Comparison of ENCODE assay signal across 24 mouse cellular contexts in genomic region chr9:30949422-30949821, GRCm38 (mm10). TPM values are rescaled to one million over a fixed set of nuclear protein-coding genes. Genes with fewer than 3 reads are reported as not detected.
DNase-seq lines count a peak whose midpoint lies in the region; ATAC-seq and TF ChIP-seq lines count a peak whose summit lies in the region.
"Had no signal": no experiment of that assay in that cellular context is flagged by ENCODE, and none has a peak within 500 bp of the region (broad histone marks: within the 10 kb centered on the region; RNA-seq: fewer than 3 reads in every experiment).

No protein-coding gene starts in this region.

- H3K27ac ChIP-seq in lung, embryonic 14.5 days (ENCODE audit: low read depth), result no peak overlapping the region
- no peak overlapping the region for H3K27ac ChIP-seq in lung, postnatal 0 days (ENCODE audit: low read length)
- no peak overlapping the region for H3K27ac ChIP-seq in forebrain, embryonic 11.5 days (ENCODE audit: low read depth, low read length)
- H3K27ac ChIP-seq: forebrain, embryonic 10.5 days; gastrocnemius, adult 2 months; heart, adult 2 months; heart, embryonic 10.5 days; hindbrain, embryonic 12.5 days; hindbrain, embryonic 15.5 days had no signal

- intact Hi-C loops in gastrocnemius, postnatal 14 days (cut with DNase I; ENCODE audit: low total_unique reads), result no loop called here

- no peak for ATAC-seq in lung, embryonic 14.5 days (ENCODE audit: insufficient read depth)
- peak; percentile 74 for ATAC-seq in lung, postnatal 0 days
- ATAC-seq in inflammation-experienced regulatory T-cells, adult 6 months, result no peak
- ATAC-seq in forebrain, embryonic 11.5 days (replicated peaks; ENCODE audit: low FRiP score), result no peak
- ATAC-seq: activated CD4-positive, CD25-positive, alpha-beta regulatory T cell, adult 4 months had no signal

- 48% methylated on average over 3 of the region's 3 CpGs for WGBS in lung, embryonic 14.5 days
- 50% methylated on average over 3 of the region's 3 CpGs for WGBS in lung, postnatal 0 days
- WGBS in forebrain, embryonic 11.5 days, result 88% methylated on average over 3 of the region's 3 CpGs

- peak; percentile 59 for TF ChIP-seq EP300 in lung, postnatal 0 days (IDR thresholded peaks at IDR 0.05)

- no peak overlapping the region for H3K9ac ChIP-seq in lung, embryonic 14.5 days
- H3K9ac ChIP-seq in lung, postnatal 0 days (replicated peaks; ENCODE audit: low read depth), result no peak overlapping the region
- H3K9ac ChIP-seq in forebrain, embryonic 11.5 days (ENCODE audit: low read length), result no peak overlapping the region
- H3K9ac ChIP-seq: forebrain, postnatal 0 days; heart, embryonic 13.5 days; hindbrain, embryonic 12.5 days; hindbrain, embryonic 15.5 days had no signal

- peaks cover 21% of the 10 kb centered on the region for H3K27me3 ChIP-seq in lung, embryonic 14.5 days (ENCODE audit: insufficient read depth, low read length)
- H3K27me3 ChIP-seq in lung, postnatal 0 days (replicated peaks; ENCODE audit: insufficient read depth, low read length), result peaks cover 13% of the 10 kb centered on the region; the same call in 1 of the 2 replicates
- H3K27me3 ChIP-seq in forebrain, embryonic 11.5 days (ENCODE audit: control insufficient read depth, insufficient read depth, low read length), result peaks cover 4% of the 10 kb centered on the region; the same call in 1 of the 2 replicates

- no peak overlapping the region for H3K4me2 ChIP-seq in lung, embryonic 14.5 days
- no peak overlapping the region for H3K4me2 ChIP-seq in lung, postnatal 0 days (replicated peaks; ENCODE audit: low read depth, low read length)
- H3K4me2 ChIP-seq in forebrain, embryonic 11.5 days (ENCODE audit: low read depth, low read length, severe bottlenecking), result no peak overlapping the region
- H3K4me2 ChIP-seq: heart, embryonic 13.5 days; hindbrain, embryonic 12.5 days; hindbrain, embryonic 15.5 days had no signal

- peak; percentile 62 for DNase-seq in 3T3-L1 (ENCODE audit: low read depth, low spot score)
- peak; percentile 57 for DNase-seq in lung, embryonic 14.5 days
- peak; percentile 76 for DNase-seq in lung, postnatal 0 days (ENCODE audit: low spot score)
- DNase-seq in lung, postnatal 25 days (ENCODE audit: low spot score), result peak; percentile 55
- DNase-seq in gastrocnemius, postnatal 14 days, result no peak
- no peak for DNase-seq in forebrain, embryonic 11.5 days (ENCODE audit: low spot score)
- no peak for DNase-seq in cerebellum, adult 8-10 months
- DNase-seq: adrenal gland, adult 8-10 months; adrenal gland, postnatal 25 days; cerebellum, adult 11-12 months; cerebellum, adult 9-10 months; forebrain, postnatal 0 days; gastrocnemius, adult 2 months; gastrocnemius, postnatal 25 days; heart, adult 2 months; heart, postnatal 14 days had no signal

- peaks cover 4% of the 10 kb centered on the region; the same call in 1 of the 2 replicates for H3K4me1 ChIP-seq in lung, embryonic 14.5 days (ENCODE audit: insufficient read depth)
- no peaks in the 10 kb centered on the region for H3K4me1 ChIP-seq in lung, postnatal 0 days (ENCODE audit: insufficient read depth, low read depth, low read length)
- no peaks in the 10 kb centered on the region for H3K4me1 ChIP-seq in forebrain, embryonic 11.5 days (replicated peaks; ENCODE audit: control insufficient read depth, insufficient read depth, low read length)
- H3K4me1 ChIP-seq: forebrain, embryonic 10.5 days had no signal

- TF ChIP-seq CTCF in lung, embryonic 14.5 days (IDR thresholded peaks at IDR 0.05; ENCODE audit: low read depth), result no peak
- TF ChIP-seq CTCF in lung, postnatal 0 days (IDR thresholded peaks at IDR 0.05), result no peak

- H3K4me3 ChIP-seq in lung, embryonic 14.5 days (ENCODE audit: low read depth, low read length), result no peak overlapping the region
- H3K4me3 ChIP-seq in lung, postnatal 0 days (ENCODE audit: low read depth, low read length), result no peak overlapping the region
- no peak overlapping the region for H3K4me3 ChIP-seq in forebrain, embryonic 11.5 days (ENCODE audit: low read depth, low read length)
- H3K4me3 ChIP-seq: forebrain, embryonic 10.5 days; gastrocnemius, adult 2 months; heart, adult 2 months; heart, embryonic 10.5 days; heart, embryonic 13.5 days; hindbrain, embryonic 12.5 days; hindbrain, embryonic 15.5 days had no signal

- no peaks in the 10 kb centered on the region for H3K9me3 ChIP-seq in lung, embryonic 14.5 days (ENCODE audit: low read depth, low read length)
- no peaks in the 10 kb centered on the region for H3K9me3 ChIP-seq in lung, postnatal 0 days (ENCODE audit: low read length)
- no peaks in the 10 kb centered on the region for H3K9me3 ChIP-seq in forebrain, embryonic 11.5 days (ENCODE audit: control insufficient read depth, low read length)
- H3K9me3 ChIP-seq: forebrain, embryonic 10.5 days; heart, embryonic 10.5 days; heart, embryonic 13.5 days; hindbrain, embryonic 12.5 days; hindbrain, embryonic 15.5 days had no signal

- no peaks in the 10 kb centered on the region for H3K36me3 ChIP-seq in lung, embryonic 14.5 days (ENCODE audit: insufficient read depth)
- no peaks in the 10 kb centered on the region for H3K36me3 ChIP-seq in lung, postnatal 0 days (ENCODE audit: insufficient read depth, low read length)
- H3K36me3 ChIP-seq in forebrain, embryonic 11.5 days (ENCODE audit: control insufficient read depth, insufficient read depth, low read length), result no peaks in the 10 kb centered on the region
- H3K36me3 ChIP-seq: forebrain, embryonic 10.5 days; heart, embryonic 10.5 days; heart, embryonic 13.5 days; hindbrain, embryonic 12.5 days; hindbrain, embryonic 15.5 days had no signal

RNA-seq across cellular contexts. Expression of gene Adamts8, which starts 7.1 kb away (rescaled TPM):
- 2.0 and 3.1 TPM in 2 replicates for polyA plus RNA-seq in lung, embryonic 14.5 days (2014; fragmentation: Nextera tagmentation; extraction: Ambion mirVana)
- polyA plus RNA-seq in lung, postnatal 0 days (2015; fragmentation: Nextera tagmentation; extraction: Ambion mirVana), result 10.5 and 10.7 TPM in 2 replicates
- under 1 TPM; 0.16 to 0.30 (median 0.21) TPM for polyA plus RNA-seq in inflammation-experienced regulatory T-cells, adult 6 months (2017; shearing (Covaris generic))
- total RNA-seq in gastrocnemius, postnatal 14 days (2021), result 1 to 10 TPM; 3.8 to 4.2 TPM
- polyA plus RNA-seq in forebrain, embryonic 11.5 days (2014; fragmentation: Nextera tagmentation; extraction: Ambion mirVana), result 0.49 and 0.61 TPM in 2 replicates
- total RNA-seq: hematopoietic stem cell, adult 5-6 weeks had no signal

RNA-seq across cellular contexts. Expression of gene Adamts15, which starts 27.2 kb away (rescaled TPM):
- 6.2 and 6.4 TPM in 2 replicates for polyA plus RNA-seq in lung, embryonic 14.5 days (2014; fragmentation: Nextera tagmentation; extraction: Ambion mirVana)
- 8.7 and 10.2 TPM in 2 replicates for polyA plus RNA-seq in lung, postnatal 0 days (2015; fragmentation: Nextera tagmentation; extraction: Ambion mirVana)
- polyA plus RNA-seq in inflammation-experienced regulatory T-cells, adult 6 months (2017; shearing (Covaris generic)), result not detected
- 1 to 10 TPM; 3.9 to 5.8 TPM for total RNA-seq in gastrocnemius, postnatal 14 days (2021)
- polyA plus RNA-seq in forebrain, embryonic 11.5 days (2014; fragmentation: Nextera tagmentation; extraction: Ambion mirVana), result 6.7 and 8.4 TPM in 2 replicates

Comparison
In these comparisons a context has a peak if more than half of its experiments do, and no peak if none do; other contexts are left out.
1. DNase-seq: peak in 3T3-L1 (single experiment), lung, embryonic 14.5 days (single experiment), lung, postnatal 0 days (single experiment) and lung, postnatal 25 days (single experiment); none in gastrocnemius, postnatal 14 days (single experiment), forebrain, embryonic 11.5 days (single experiment) and cerebellum, adult 8-10 months (single experiment).